Mouse (Mus musculus) adipocyte (in vitro differentiated cells): ENCODE data around the gene Gm4756.
"Not testable (repeated sequence)": the region's sequence is repeated elsewhere in the genome, so short reads cannot be mapped to it uniquely, and the experiment has no call there.

ENCODE experiments used
- DNase-seq: peaks from one replicate; pipeline ENCODE4 v3.0.0-alpha.2; 2016; ENCODE audit warnings: low spot score

Gm4756 gene

GRCm38 (mm10) chr12:72649611-72650330 lies at the start of gene Gm4756:
Gm4756 (minus strand) TSS chr12:72649661.
- no peak for DNase-seq

GRCm38 (mm10) chr12:72694901-72695463 lies 45.5 kb upstream of the Gm4756 start:
- DNase-seq = no peak

- DNase-seq = peak; percentile 51
Observed at GRCm38 (mm10) chr12:72694438-72694837, 45.0 kb upstream of the Gm4756 start.

- DNase-seq = peak; percentile 88
Observed at GRCm38 (mm10) chr12:72693895-72694294, 44.4 kb upstream of the Gm4756 start.

- not testable (repeated sequence) for DNase-seq
Observed at GRCm38 (mm10) chr12:72688281-72688680, 38.8 kb upstream of the Gm4756 start.

- DNase-seq = not testable (repeated sequence)
Observed at GRCm38 (mm10) chr12:72687741-72688140, 38.3 kb upstream of the Gm4756 start.

GRCm38 (mm10) chr12:72686566-72686965 lies 37.1 kb upstream of the Gm4756 start:
- not testable (repeated sequence) for DNase-seq

- DNase-seq = no peak
Observed at GRCm38 (mm10) chr12:72683612-72684011, 34.2 kb upstream of the Gm4756 start.

- no peak for DNase-seq
Observed at GRCm38 (mm10) chr12:72682511-72683282, 33.2 kb upstream of the Gm4756 start.

GRCm38 (mm10) chr12:72681919-72682318 lies 32.5 kb upstream of the Gm4756 start:
- no peak for DNase-seq

GRCm38 (mm10) chr12:72679635-72680034 lies 30.2 kb upstream of the Gm4756 start:
- DNase-seq = no peak

GRCm38 (mm10) chr12:72674820-72675219 lies 25.4 kb upstream of the Gm4756 start:
- DNase-seq = no peak

- no peak for DNase-seq
Observed at GRCm38 (mm10) chr12:72674079-72674797, 24.8 kb upstream of the Gm4756 start.

GRCm38 (mm10) chr12:72671516-72672135 lies 22.2 kb upstream of the Gm4756 start:
- peak; percentile 79 for DNase-seq

GRCm38 (mm10) chr12:72670921-72671320 lies 21.5 kb upstream of the Gm4756 start:
- no peak for DNase-seq

GRCm38 (mm10) chr12:72667868-72668469 lies 18.5 kb upstream of the Gm4756 start:
- DNase-seq = no peak

- peak; percentile 41 for DNase-seq
Observed at GRCm38 (mm10) chr12:72666015-72666414, 16.6 kb upstream of the Gm4756 start.

GRCm38 (mm10) chr12:72664735-72665337 lies 15.4 kb upstream of the Gm4756 start, which contains the start of gene Dhrs7:
Dhrs7 (minus strand) TSS chr12:72664909.
- peak; percentile 94 for DNase-seq

GRCm38 (mm10) chr12:72664020-72664734 lies 14.7 kb upstream of the Gm4756 start:
- peak; percentile 52 for DNase-seq

- no peak for DNase-seq
Observed at GRCm38 (mm10) chr12:72655775-72656174, 6.3 kb upstream of the Gm4756 start.
